Mouse (Mus musculus): ENCODE results near the gene Fam83c.

GRCm38 (mm10) chr2:155849464-155849863 lies 14.8 kb upstream of the Fam83c start:
- TF ChIP-seq EP300 (optimal IDR thresholded peaks at IDR 0.05): no peak
- no peak for TF ChIP-seq CTCF (IDR thresholded peaks at IDR 0.05; ENCODE audit: low read depth)

Data from stomach, postnatal 0 days (tissue).